Mouse (Mus musculus) testis, postnatal 14 days (tissue): ENCODE measurements at regions not wholly inside any gene's neighbourhood (a gene's known extent, or its start where the extent isn't known, plus 50 kb on each side); places are given as distances from the start of the nearest gene placed in this dataset.
A peak's percentile ranks its signal among the peaks of the same experiment; 100 is the strongest.

ENCODE experiments used
- DNase-seq: peaks from one replicate; pipeline ENCODE4 v3.0.0; 2021; ENCODE audit warnings: low spot score

DNA sequence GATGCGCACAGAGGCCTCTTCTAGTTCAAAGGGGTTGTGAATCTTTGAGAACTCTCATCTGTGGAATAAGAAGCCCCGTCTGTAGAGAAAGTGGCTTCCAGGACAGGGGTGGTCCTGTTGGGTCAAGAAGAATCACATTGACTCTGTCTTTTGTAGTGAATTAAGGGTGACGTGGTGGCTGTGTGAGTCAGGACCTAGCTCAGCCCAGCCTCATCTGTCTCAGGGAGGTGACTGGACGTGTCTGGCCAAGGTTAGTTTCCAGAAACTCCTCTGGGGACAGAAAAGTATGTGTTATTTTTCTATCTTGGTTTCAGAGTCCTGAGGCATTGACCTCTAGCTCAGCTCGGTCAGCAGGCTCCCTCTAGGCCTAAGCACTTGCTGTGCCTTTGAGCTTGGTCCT is 73.3 kb upstream of the Lep start:
- no peak for DNase-seq

DNA sequence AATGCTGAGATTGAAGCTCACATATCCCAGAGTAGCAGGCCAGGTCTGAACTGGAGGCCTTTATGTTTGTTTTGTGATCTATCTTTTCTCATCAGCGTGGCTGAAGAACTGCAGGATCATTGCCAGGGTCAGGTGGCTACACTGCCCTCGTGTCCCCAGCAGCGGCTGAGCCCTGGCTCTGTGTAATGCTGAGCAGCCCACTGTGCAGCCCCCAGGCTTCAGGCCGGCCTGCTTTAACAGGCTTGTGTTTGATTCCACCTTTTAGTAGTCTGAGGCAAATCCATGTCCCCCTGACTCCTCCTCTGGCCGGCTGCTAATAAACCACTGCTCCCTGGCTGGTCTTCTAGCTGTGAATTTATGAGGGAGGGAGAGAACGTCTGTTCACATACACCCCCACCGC is 72.6 kb upstream of the Lep start:
- no peak for DNase-seq

DNA sequence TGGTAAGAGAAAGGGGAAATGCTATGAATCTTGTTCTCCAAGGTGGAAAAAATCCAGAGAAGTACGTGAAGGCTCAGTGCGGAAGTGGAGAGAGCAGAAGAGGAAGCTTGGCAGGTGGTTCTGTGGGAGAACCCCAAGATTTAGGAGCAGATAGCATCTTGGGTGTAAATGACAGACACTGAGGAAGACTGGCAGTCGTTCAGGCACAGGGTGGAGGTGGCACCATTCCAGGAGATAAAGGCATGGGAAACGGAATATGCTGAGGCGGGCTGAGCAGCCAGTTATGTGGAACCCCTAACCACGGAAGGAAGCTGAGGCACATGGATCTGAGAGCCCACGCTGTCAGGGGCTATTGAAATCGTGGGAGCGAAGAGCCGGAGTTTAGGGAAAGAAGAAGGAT is 70.6 kb upstream of the Lep start:
- DNase-seq, result no peak

DNA sequence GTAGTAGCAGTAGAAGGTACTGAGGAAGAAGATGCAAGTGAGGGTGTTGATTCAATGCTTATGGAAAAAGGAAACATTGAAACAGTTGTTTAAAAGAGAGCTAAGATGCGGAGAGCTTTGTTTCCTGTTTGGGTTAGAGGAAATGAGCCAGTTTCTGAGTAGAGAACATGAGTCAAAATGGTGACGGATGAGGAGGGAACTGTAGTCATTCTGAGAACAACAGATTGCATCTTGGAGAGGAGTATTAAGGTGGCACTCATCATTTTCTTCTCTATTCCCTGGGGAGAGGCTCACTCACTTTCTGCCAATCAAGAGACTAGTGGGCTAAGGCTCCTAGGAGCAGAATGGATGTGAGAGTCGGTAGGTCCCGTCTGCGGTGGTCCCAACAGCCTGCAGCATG is 69.8 kb upstream of the Lep start:
- no peak for DNase-seq

DNA sequence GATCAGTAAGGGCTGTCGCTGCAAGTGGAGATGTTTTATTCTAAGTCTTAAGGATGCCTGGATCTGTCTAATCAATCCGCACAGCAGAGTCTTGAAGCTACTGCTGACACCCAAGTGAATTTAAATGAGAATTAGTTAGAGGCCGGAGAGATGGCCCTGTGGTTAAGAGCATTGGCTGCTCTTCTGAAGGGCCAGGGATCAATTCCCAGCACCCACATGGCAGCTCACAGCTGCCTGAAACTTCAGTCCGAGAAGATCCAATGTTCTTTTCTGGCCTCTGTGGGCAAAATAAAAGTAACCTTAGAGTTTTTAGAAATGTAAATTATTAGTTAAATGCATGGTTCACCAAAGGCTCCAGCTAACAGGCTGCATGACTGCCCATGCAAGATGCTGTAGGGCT is 65.5 kb upstream of the Lep start:
- no peak for DNase-seq

DNA sequence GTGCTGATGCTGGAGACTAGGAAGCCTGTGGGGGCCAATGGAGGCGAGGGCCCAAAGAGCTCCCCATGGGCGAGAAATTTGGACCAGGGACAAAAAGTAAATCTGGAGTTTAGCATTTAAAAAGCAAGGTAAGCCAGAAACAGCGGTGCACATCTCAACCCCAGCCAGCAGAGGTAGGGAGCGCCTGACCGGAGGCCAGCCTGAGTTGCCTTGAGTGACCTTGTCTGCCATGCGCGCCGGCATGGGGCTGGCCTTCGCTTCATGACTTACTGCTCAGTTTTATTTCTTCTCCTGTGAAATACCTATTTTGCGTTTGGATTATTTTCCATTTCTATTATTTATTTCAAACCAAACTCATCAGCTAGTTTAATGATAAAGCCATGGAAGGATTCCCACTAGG is 64.3 kb upstream of the Lep start:
- DNase-seq, result no peak

DNA sequence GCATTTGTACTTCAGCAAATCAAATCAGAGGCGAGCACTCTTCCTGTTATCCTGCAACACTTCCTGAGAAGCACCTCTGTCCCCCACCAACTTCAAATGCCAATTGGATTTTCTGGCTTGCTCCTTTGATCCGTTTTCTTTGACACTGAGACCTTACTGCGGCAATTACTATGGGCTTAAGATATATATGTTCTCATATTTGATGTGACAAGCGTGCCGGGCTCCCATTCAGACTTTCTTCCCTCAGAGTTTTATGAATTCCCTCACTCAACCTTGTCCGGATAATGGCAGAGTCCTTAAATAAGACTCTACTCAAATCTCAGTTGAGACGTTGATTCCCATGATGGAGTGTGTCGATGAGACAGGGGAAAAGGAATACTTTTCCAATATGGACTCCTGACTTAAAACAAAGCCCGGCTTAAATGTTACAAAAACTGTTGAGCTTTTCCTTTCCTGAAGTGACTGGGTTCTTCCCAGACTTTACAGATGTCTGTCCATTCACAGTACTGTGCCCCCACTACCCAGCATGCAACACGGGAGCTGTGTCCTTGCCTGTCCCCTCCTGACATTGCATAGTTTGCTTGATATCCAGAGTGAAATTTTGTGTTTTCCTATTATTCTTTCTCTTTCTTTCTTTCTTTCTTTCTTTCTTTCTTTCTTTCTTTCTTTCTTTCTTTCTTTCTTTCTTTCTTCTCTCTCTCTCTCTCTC is 60.5 kb upstream of the Lep start:
- DNase-seq, result no peak

DNA sequence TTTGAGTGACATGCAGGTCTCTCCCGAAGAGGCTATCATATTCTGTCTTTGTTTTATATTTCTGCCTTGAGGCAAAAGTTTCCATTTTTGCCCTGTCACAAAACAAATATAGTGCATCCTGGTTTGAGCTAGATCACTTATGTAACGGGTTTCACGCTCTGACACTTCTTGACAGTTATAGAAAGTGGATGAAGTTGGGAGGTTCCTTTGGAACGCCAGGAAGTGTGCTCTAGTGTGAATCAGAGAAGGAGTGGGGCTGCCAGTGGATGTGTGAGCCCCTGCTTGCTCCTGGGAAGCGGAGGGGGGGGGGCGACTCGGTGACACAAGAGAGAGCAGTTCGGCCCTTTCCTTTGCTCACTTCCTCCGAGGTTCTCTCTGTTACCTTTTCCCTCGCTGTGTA is 57.9 kb upstream of the Lep start:
- DNase-seq, result no peak

DNA sequence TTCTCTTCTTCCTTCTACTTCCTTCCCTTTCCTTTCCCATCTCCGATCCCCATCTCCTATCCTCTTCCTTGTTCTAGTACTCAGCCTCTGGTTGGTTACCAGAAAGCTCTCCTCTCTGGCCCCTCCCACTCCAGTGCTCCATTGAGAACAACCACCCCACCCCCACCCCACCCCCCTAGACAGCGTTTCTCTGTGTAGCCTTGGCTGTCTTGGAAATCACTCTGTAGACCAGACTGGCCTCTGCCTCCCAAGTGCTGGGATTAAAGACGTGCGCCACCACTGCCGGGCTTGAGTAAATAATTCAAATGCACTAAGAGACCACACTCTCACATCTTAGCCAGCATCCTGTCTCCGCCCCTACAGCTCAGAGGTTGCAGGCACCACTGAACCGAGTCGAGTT is 57.2 kb upstream of the Lep start:
- DNase-seq, result no peak

DNA sequence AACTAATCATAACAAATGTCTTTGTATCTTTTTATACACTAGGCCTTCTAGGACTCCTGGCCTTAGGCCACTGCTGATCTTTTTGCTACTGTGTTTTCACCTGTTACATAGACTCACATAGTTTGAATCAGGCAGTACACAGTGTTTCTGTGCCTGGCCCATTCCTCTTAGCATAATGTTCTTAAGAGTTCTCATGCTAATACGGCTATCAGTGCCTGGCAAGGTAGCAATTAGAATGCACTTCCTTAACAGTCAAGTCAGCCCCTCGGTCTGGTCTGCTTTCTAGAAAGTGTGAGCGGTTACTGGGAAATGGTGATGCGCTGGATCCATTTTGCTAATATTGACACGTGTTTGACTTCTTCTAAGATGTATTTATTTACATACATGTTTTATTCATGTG is 54.2 kb upstream of the Lep start:
- peak; percentile 62 for DNase-seq
